Mouse (Mus musculus): Measurements from ENCODE around the gene Psmb9. TPM values are rescaled to one million over a fixed set of nuclear protein-coding genes. Genes with fewer than 3 reads are reported as not detected.

Gene Psmb9
- total RNA-seq, 2 experiments from 2014 or later: 1.6 to 1.7 TPM

- DNase-seq: no peak
These were observed 18.2 kb upstream of the Psmb9 start for GRCm38 (mm10) chr17:34205746-34206176.

- peak; percentile 61 for DNase-seq
These were observed 17.6 kb upstream of the Psmb9 start for GRCm38 (mm10) chr17:34205021-34205745.

GRCm38 (mm10) chr17:34204303-34205010, 16.9 kb upstream of the Psmb9 start:
- peak; percentile 94 for DNase-seq

- DNase-seq: no peak
These were observed 15.9 kb upstream of the Psmb9 start, which contains the start of gene Tap2 for GRCm38 (mm10) chr17:34203444-34203843. Tap2 (plus strand) TSS chr17:34203527.

GRCm38 (mm10) chr17:34202760-34203442, 15.3 kb upstream of the Psmb9 start:
- DNase-seq: no peak

- no peak for DNase-seq
These were observed 14.0 kb upstream of the Psmb9 start for GRCm38 (mm10) chr17:34201506-34202055.

GRCm38 (mm10) chr17:34200772-34201505, 13.4 kb upstream of the Psmb9 start:
- no peak for DNase-seq

- DNase-seq: no peak
These were observed 12.5 kb upstream of the Psmb9 start for GRCm38 (mm10) chr17:34200047-34200446.

- DNase-seq: no peak
These were observed 11.6 kb upstream of the Psmb9 start for GRCm38 (mm10) chr17:34199050-34199619.

- DNase-seq: no peak
These were observed 11.0 kb upstream of the Psmb9 start for GRCm38 (mm10) chr17:34198521-34198912.

GRCm38 (mm10) chr17:34197904-34198520, 10.4 kb upstream of the Psmb9 start:
- DNase-seq: peak; percentile 26

- DNase-seq: peak; percentile 87
These were observed 9.7 kb upstream of the Psmb9 start, which contains the start of gene Psmb8 for GRCm38 (mm10) chr17:34196941-34197894. Psmb8 (plus strand) TSS chr17:34197721.

GRCm38 (mm10) chr17:34196491-34196890, 8.9 kb upstream of the Psmb9 start:
- no peak for DNase-seq

GRCm38 (mm10) chr17:34194723-34195122, 7.2 kb upstream of the Psmb9 start:
- no peak for DNase-seq

GRCm38 (mm10) chr17:34193468-34193867, 5.9 kb upstream of the Psmb9 start:
- DNase-seq: no peak

GRCm38 (mm10) chr17:34192852-34193251, 5.3 kb upstream of the Psmb9 start:
- DNase-seq: no peak

GRCm38 (mm10) chr17:34188986-34189385, 1.4 kb upstream of the Psmb9 start:
- DNase-seq: no peak

GRCm38 (mm10) chr17:34188010-34188409, 446 bp upstream of the Psmb9 start:
- peak; percentile 48 for DNase-seq

- no peak for DNase-seq
These were observed 691 bp downstream of the Psmb9 start for GRCm38 (mm10) chr17:34186885-34187260.

GRCm38 (mm10) chr17:34185526-34185925, 2.0 kb downstream of the Psmb9 start:
- DNase-seq: no peak

Data from gastrocnemius, postnatal 10 days (tissue).